ENCODE assay signal across 8 mouse cellular contexts in the genomic region with DNA sequence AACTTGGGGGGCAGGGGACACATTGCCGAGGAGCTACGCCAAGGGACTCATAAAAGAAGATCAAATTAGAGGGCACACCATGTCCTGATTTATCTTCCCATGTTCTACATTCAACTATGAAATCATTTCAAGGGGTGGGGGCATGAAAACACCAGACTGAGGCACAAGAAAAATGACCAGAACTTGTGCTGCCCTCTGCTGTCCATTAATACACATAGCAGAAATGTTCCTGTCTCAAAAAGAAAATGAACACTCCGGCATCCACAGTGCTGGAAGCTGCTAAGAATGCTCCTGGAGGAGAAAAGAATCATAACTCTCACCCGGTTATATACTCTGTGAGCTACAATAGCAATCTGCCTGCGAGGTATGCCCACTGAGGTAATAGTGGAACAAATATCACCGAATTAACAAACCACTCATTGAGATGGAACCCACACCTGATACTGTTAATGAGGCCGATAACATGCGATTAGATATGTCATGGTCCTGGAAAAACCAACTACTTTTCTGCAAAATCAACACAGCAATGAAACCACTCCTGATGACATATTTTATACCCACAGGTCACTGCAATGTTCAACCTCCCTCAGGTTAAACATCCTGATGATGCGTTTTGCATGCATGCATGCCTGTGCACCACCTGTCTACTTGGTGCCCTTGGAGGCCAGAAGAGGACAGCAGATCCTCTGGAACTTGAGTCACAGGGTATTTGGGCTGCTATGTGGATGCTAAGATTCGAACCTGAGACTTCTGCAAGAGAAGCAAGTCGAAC.
DNase-seq lines count a peak whose midpoint lies in the region; ATAC-seq and TF ChIP-seq lines count a peak whose summit lies in the region.

No protein-coding gene starts in this region.

- H3K36me3 ChIP-seq in kidney, embryonic 16.5 days (ENCODE audit: insufficient read depth, low read length): no peaks in the 10 kb centered on the region
- H3K36me3 ChIP-seq in forebrain, postnatal 0 days (ENCODE audit: insufficient read depth): no peaks in the 10 kb centered on the region
- peaks cover 4% of the 10 kb centered on the region; the same call in 1 of the 2 replicates for H3K36me3 ChIP-seq in neural tube, embryonic 15.5 days

- H3K9me3 ChIP-seq in kidney, embryonic 16.5 days (ENCODE audit: low read length): no peaks in the 10 kb centered on the region
- no peaks in the 10 kb centered on the region for H3K9me3 ChIP-seq in forebrain, postnatal 0 days (ENCODE audit: low read length)
- H3K9me3 ChIP-seq in neural tube, embryonic 15.5 days (replicated peaks): no peaks in the 10 kb centered on the region

- WGBS in kidney, embryonic 16.5 days: 60% methylated on average over 11 of the region's 11 CpGs
- WGBS in forebrain, postnatal 0 days: 60% methylated on average over 11 of the region's 11 CpGs
- 58% methylated on average over 11 of the region's 11 CpGs for WGBS in neural tube, embryonic 15.5 days

- no peaks in the 10 kb centered on the region; the same call in 1 of the 2 replicates for H3K27me3 ChIP-seq in kidney, embryonic 16.5 days (ENCODE audit: insufficient read depth, low read length)
- no peaks in the 10 kb centered on the region for H3K27me3 ChIP-seq in forebrain, postnatal 0 days (ENCODE audit: insufficient read depth, low read length)
- H3K27me3 ChIP-seq in neural tube, embryonic 15.5 days (replicated peaks): no peaks in the 10 kb centered on the region

- TF ChIP-seq CTCF in forebrain, postnatal 0 days (IDR thresholded peaks at IDR 0.05; ENCODE audit: low read depth): peak; percentile 79

- no peak overlapping the region for H3K4me3 ChIP-seq in kidney, embryonic 16.5 days (ENCODE audit: low read length)
- no peak overlapping the region for H3K4me3 ChIP-seq in forebrain, postnatal 0 days (ENCODE audit: low read depth, low read length)
- no peak overlapping the region for H3K4me3 ChIP-seq in neural tube, embryonic 15.5 days (replicated peaks)

- no peak for ATAC-seq in kidney, embryonic 16.5 days (ENCODE audit: low FRiP score, low TSS enrichment)
- peak; percentile 34 for ATAC-seq in forebrain, postnatal 0 days
- ATAC-seq in neural tube, embryonic 15.5 days (ENCODE audit: low FRiP score): peak; percentile 32

- no peaks in the 10 kb centered on the region for H3K4me1 ChIP-seq in kidney, embryonic 16.5 days (ENCODE audit: insufficient read depth, low read length)
- H3K4me1 ChIP-seq in forebrain, postnatal 0 days (ENCODE audit: insufficient read depth): no peaks in the 10 kb centered on the region
- peaks cover 25% of the 10 kb centered on the region for H3K4me1 ChIP-seq in neural tube, embryonic 15.5 days

- DNase-seq in adrenal gland, adult (ENCODE audit: inconsistent age in 2 of 2, low spot score in 1 of 2): peak; percentile 9 to 65
- no peak for DNase-seq in adrenal gland, adult 8-10 months
- DNase-seq in kidney, postnatal 10 days: peak; percentile 17
- peak; percentile 48 for DNase-seq in NIH3T3 (ENCODE audit: low read depth)
- DNase-seq in forebrain, postnatal 0 days: peak; percentile 79
- DNase-seq in T-cell, adult 2 months (ENCODE audit: low spot score): no peak

- no peak overlapping the region for H3K4me2 ChIP-seq in kidney, embryonic 16.5 days (replicated peaks; ENCODE audit: low read depth, low read length)
- no peak overlapping the region for H3K4me2 ChIP-seq in forebrain, postnatal 0 days (ENCODE audit: low read depth)
- H3K4me2 ChIP-seq in neural tube, embryonic 15.5 days: no peak overlapping the region

- no peak overlapping the region for H3K9ac ChIP-seq in kidney, embryonic 16.5 days (replicated peaks; ENCODE audit: low read length)
- H3K9ac ChIP-seq in forebrain, postnatal 0 days: no peak overlapping the region
- no peak overlapping the region for H3K9ac ChIP-seq in neural tube, embryonic 15.5 days (replicated peaks)

- no peak overlapping the region for H3K27ac ChIP-seq in kidney, embryonic 16.5 days (ENCODE audit: low read length)
- H3K27ac ChIP-seq in forebrain, postnatal 0 days (ENCODE audit: low read depth, low read length): no peak overlapping the region
- H3K27ac ChIP-seq in neural tube, embryonic 15.5 days (replicated peaks): peak overlapping the region; percentile 23; the same call in 1 of the 2 replicates

Comparison
In these comparisons a context has a peak if more than half of its experiments do, and no peak if none do; other contexts are left out.
1. DNase-seq: peak in adrenal gland, adult (2 of 2), kidney, postnatal 10 days (single experiment), NIH3T3 (single experiment) and forebrain, postnatal 0 days (single experiment); none in adrenal gland, adult 8-10 months (single experiment) and T-cell, adult 2 months (single experiment).